Mouse (Mus musculus) urinary bladder, postnatal 0 days (tissue): ENCODE results near the gene Olfr703. TPM values are rescaled to one million over a fixed set of nuclear protein-coding genes. Genes with fewer than 3 reads are reported as not detected.

ENCODE experiments used
- polyA plus RNA-seq: library from polyadenylated mRNA; unstranded; fragments of >200 nt; fragmentation: Nextera tagmentation; extraction: Ambion mirVana; gene quantifications from 2 replicates; pipeline ENCODE4 v1.2.1, GENCODE M21; 2015

Olfr703 gene
- not detected in 2 replicates for polyA plus RNA-seq

GRCm38 (mm10) chr7:106843060-106843459, at the start of gene Olfr703:
TSS of gene Olfr703 (plus strand) at chr7:106843360.

GRCm38 (mm10) chr7:106808734-106809133, 34.4 kb upstream of the Olfr703 start, which contains the start of gene Olfr700:
TSS of gene Olfr700 (minus strand) at chr7:106808834.

GRCm38 (mm10) chr7:106813829-106814228, 29.3 kb upstream of the Olfr703 start, which contains the start of gene Olfr701:
TSS of gene Olfr701 (plus strand) at chr7:106814129.

GRCm38 (mm10) chr7:106833793-106834192, 9.4 kb upstream of the Olfr703 start, which contains the start of gene Olfr702:
TSS of gene Olfr702 (minus strand) at chr7:106833893.

GRCm38 (mm10) chr7:106862885-106863284, 19.7 kb downstream of the Olfr703 start, which contains the start of gene Olfr704:
TSS of gene Olfr704 (plus strand) at chr7:106863185.

GRCm38 (mm10) chr7:106876791-106877190, 33.6 kb downstream of the Olfr703 start, which contains the start of gene Olfr705:
TSS of gene Olfr705 (minus strand) at chr7:106876891.

GRCm38 (mm10) chr7:106888062-106888461, 44.9 kb downstream of the Olfr703 start, which contains the start of gene Olfr706:
TSS of gene Olfr706 (minus strand) at chr7:106888162.

Other genes with a start within 250 kb of the Olfr703 start
- not detected in 2 replicates for gene Olfr693, start 162.8 kb upstream of the Olfr703 start, polyA plus RNA-seq
- gene Olfr694, start 151.5 kb upstream of the Olfr703 start, polyA plus RNA-seq: not detected in 2 replicates
- not detected in 2 replicates for gene Olfr695, start 127.0 kb upstream of the Olfr703 start, polyA plus RNA-seq
- gene Olfr697, start 100.9 kb upstream of the Olfr703 start, polyA plus RNA-seq: not detected in 2 replicates
- gene Olfr698, start 88.0 kb upstream of the Olfr703 start, polyA plus RNA-seq: not detected in 2 replicates
- not detected in 2 replicates for gene Olfr699, start 50.2 kb upstream of the Olfr703 start, polyA plus RNA-seq
- not detected in 2 replicates for gene Olfr700, start 34.5 kb upstream of the Olfr703 start, polyA plus RNA-seq
- not detected in 2 replicates for gene Olfr701, start 29.2 kb upstream of the Olfr703 start, polyA plus RNA-seq
- not detected in 2 replicates for gene Olfr702, start 9.5 kb upstream of the Olfr703 start, polyA plus RNA-seq
- gene Olfr704, start 19.8 kb downstream of the Olfr703 start, polyA plus RNA-seq: not detected in 2 replicates
- gene Olfr705, start 33.5 kb downstream of the Olfr703 start, polyA plus RNA-seq: not detected in 2 replicates
- not detected in 2 replicates for gene Olfr706, start 44.8 kb downstream of the Olfr703 start, polyA plus RNA-seq
- gene Olfr707, start 57.9 kb downstream of the Olfr703 start, polyA plus RNA-seq: not detected in 2 replicates
- gene Olfr1532-ps1, start 64.6 kb downstream of the Olfr703 start, polyA plus RNA-seq: not detected in 2 replicates
- not detected in 2 replicates for gene Olfr709-ps1, start 88.9 kb downstream of the Olfr703 start, polyA plus RNA-seq
- gene Olfr710, start 105.0 kb downstream of the Olfr703 start, polyA plus RNA-seq: not detected in 2 replicates
- gene Olfr6, start 120.6 kb downstream of the Olfr703 start, polyA plus RNA-seq: not detected in 2 replicates
- gene Olfr711, start 132.1 kb downstream of the Olfr703 start, polyA plus RNA-seq: not detected in 2 replicates
- not detected in 2 replicates for gene Olfr2, start 162.7 kb downstream of the Olfr703 start, polyA plus RNA-seq
- not detected in 2 replicates for gene Olfr713, start 187.8 kb downstream of the Olfr703 start, polyA plus RNA-seq
- gene Olfr714, start 227.6 kb downstream of the Olfr703 start, polyA plus RNA-seq: not detected in 2 replicates
- gene Olfr17, start 249.9 kb downstream of the Olfr703 start, polyA plus RNA-seq: not detected in 2 replicates